Mouse (Mus musculus) liver, adult 2 months (tissue): ENCODE measurements around the gene Dhx57. TPM values are rescaled to one million over a fixed set of nuclear protein-coding genes. Genes with fewer than 3 reads are reported as not detected.

ENCODE experiments used
- DNase-seq: peaks from one replicate; pipeline ENCODE4 v3.0.0-alpha.2; 2011; ENCODE audit warnings: low read depth, low spot score; ENCODE audit errors: extremely low read depth
- H3K27ac ChIP-seq: fragments of 200-500 bp; replicated peaks from 2 replicates; pipeline ENCODE4 v1.5.1; 2012; ENCODE audit warnings: low read depth, mild to moderate bottlenecking, control low read depth, inconsistent platforms, low read length; ENCODE audit not compliant: insufficient read depth
- H3K27me3 ChIP-seq: fragments of 200-500 bp; 2 replicates; pipeline ENCODE4 v1.6.1; 2012; ENCODE audit warnings: mild to moderate bottlenecking, moderate library complexity, low read length, inconsistent platforms; ENCODE audit not compliant: control insufficient read depth, insufficient read depth
- H3K36me3 ChIP-seq: fragments of 200-500 bp; 2 replicates; pipeline ENCODE4 v1.6.1; 2012; ENCODE audit warnings: low read length, inconsistent platforms; ENCODE audit not compliant: control insufficient read depth, insufficient read depth
- H3K4me1 ChIP-seq: fragments of 200-500 bp; 2 replicates; pipeline ENCODE4 v1.6.1; 2011; ENCODE audit warnings: low read length; ENCODE audit not compliant: control insufficient read depth, insufficient read depth
- H3K4me3 ChIP-seq: fragments of 200-500 bp; 2 replicates; pipeline ENCODE4 v1.5.1; 2011; ENCODE audit warnings: low read depth, mild to moderate bottlenecking, control low read depth, low read length, moderate library complexity; ENCODE audit not compliant: insufficient read depth
- H3K79me2 ChIP-seq: fragments of 200-500 bp; 2 replicates; pipeline ENCODE4 v1.6.1; 2012; ENCODE audit warnings: inconsistent platforms, mild to moderate bottlenecking, low read length, moderate library complexity; ENCODE audit not compliant: control insufficient read depth, insufficient read depth
- H3K9ac ChIP-seq: fragments of 200-500 bp; 2 replicates; pipeline ENCODE4 v1.6.1; 2012; ENCODE audit warnings: low read depth, mild to moderate bottlenecking, control low read depth, inconsistent platforms, low read length
- CTCF ChIP-seq: fragments of 200-500 bp; IDR thresholded peaks from 2 replicates; pipeline ENCODE4 v1.5.1; 2011; ENCODE audit warnings: low read depth, low read length, control low read depth
- POLR2A ChIP-seq: fragments of 200-500 bp; IDR thresholded peaks from 2 replicates; pipeline ENCODE4 v1.6.1; 2011; ENCODE audit warnings: low read length, control low read depth; ENCODE audit not compliant: insufficient read depth; ENCODE audit errors: extremely low read depth
- WGBS: fragments of 180-500 bp; shearing (Covaris S2); methylation state at CpG from one replicate; pipeline ENCODE4 v1.1.7; 2018; 5-methylcytosine and 5-hydroxymethylcytosine counted together
- polyA plus RNA-seq: library from polyadenylated mRNA; depleted of rRNA; stranded (reverse); fragments of >200 nt; gene quantifications from 2 replicates; pipeline ENCODE4 v1.2.3, GENCODE M21; 2012
- total RNA-seq: library from RNA; depleted of rRNA; stranded (reverse); fragments of >200 nt; gene quantifications from 2 replicates; pipeline ENCODE4 v1.2.3, GENCODE M21; 2014

Dhx57 gene
- total and polyA plus RNA-seq, 2 experiments, result 3.7 to 9.3 TPM

DNA sequence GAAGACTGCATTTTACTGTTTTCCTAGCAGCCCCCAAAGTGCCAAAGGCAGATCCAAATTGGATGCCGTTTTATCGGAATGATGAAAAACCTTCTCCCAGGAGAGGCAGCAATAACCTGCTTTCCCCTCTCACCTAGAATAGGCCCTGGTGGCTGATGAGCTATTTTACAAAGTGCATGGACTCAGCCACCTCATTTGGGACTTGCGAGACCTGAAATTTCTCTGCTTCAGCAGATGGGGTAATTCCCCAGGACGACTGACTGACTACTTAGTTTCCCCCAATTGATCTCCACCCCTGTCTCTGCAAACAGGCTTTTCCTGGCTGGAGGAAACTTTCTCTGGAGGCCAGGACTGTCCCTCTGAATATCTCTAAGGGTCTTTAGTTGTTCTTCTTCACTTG is 32.7 kb upstream of the Dhx57 start:
- Histone ChIP-seq H3K9ac (no peak overlapping the region), H3K27me3 (no peaks in the 10 kb centered on the region), H3K36me3 (no peaks in the 10 kb centered on the region), H3K4me3 (no peak overlapping the region), H3K79me2 (no peaks in the 10 kb centered on the region), H3K27ac (no peak overlapping the region), H3K4me1 (peaks cover 12% of the 10 kb centered on the region)
- DNase-seq, result no peak
- TF ChIP-seq POLR2A, result no peak
- TF ChIP-seq CTCF, result no peak
- WGBS, result 83% methylated on average over 4 of the region's 4 CpGs

GRCm38 (mm10) chr17:80322228-80322627 is 32.0 kb upstream of the Dhx57 start:
- TF ChIP-seq POLR2A (no peak), CTCF (no peak)
- Histone ChIP-seq H3K36me3 (no peaks in the 10 kb centered on the region), H3K4me1 (peaks cover 12% of the 10 kb centered on the region), H3K4me3 (no peak overlapping the region), H3K27ac (no peak overlapping the region), H3K79me2 (no peaks in the 10 kb centered on the region), H3K27me3 (no peaks in the 10 kb centered on the region), H3K9ac (no peak overlapping the region)
- WGBS, result 87% methylated on average over 6 of the region's 6 CpGs
- no peak for DNase-seq

- Histone ChIP-seq H3K36me3 (no peaks in the 10 kb centered on the region), H3K4me1 (no peaks in the 10 kb centered on the region), H3K27me3 (no peaks in the 10 kb centered on the region), H3K79me2 (no peaks in the 10 kb centered on the region), H3K4me3 (no peak overlapping the region), H3K27ac (no peak overlapping the region), H3K9ac (no peak overlapping the region)
- WGBS, result 83% methylated on average over 4 of the region's 4 CpGs
- DNase-seq, result no peak
- TF ChIP-seq CTCF (no peak), POLR2A (no peak)
Observed at GRCm38 (mm10) chr17:80312405-80312804, 22.1 kb upstream of the Dhx57 start.

DNA sequence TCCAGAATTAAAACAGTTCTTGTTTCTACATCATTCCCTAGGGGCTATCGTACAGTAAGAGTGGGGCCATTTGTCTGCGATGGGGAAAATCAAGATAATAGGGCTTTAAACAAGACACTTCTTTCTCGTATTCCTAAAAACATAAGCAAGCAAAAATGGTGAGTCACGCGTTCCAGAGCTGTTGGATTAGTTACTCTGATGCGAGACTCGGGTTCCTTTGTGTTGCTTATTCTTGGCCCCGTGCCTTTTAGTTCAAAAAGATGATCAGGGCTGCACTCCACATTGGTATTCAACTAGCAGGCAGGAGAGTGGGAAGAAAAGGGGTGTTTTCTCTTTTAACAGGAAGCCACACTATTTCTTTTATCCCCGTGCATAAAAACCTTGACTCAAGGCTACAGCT is 21.5 kb upstream of the Dhx57 start:
- H3K4me3 ChIP-seq, result no peak overlapping the region
- WGBS, result 88% methylated on average over 9 of the region's 9 CpGs

DNA sequence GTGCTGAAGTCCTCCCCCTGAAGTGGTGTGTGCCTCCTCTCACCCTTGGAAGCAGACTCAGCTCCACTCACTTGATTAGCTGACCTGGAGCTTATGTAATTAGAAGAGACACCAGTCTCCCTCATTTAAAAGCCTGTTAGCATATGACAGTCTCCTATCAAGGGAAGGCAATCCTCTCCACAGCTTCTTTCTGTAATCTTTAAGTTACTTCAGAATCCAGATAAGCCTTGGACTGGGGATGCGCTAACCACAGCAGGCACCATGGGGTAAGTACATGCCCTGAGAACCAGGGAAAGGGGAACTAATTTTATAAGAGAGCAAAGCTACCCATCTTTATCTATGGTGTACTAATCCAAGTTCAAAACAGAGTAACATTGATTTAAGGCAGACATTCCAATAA is 17.0 kb upstream of the Dhx57 start, which contains the start of gene Arhgef33:
Gene Arhgef33, plus strand, starts transcription at position 157 of the 400 bp plus-strand sequence.
- no peaks in the 10 kb centered on the region for H3K4me1 ChIP-seq
- H3K36me3 ChIP-seq, result no peaks in the 10 kb centered on the region
- TF ChIP-seq CTCF (no peak), POLR2A (no peak)
- no peaks in the 10 kb centered on the region for H3K79me2 ChIP-seq
- 100% methylated on average over 1 of the region's 1 CpGs for WGBS
- H3K9ac ChIP-seq, result no peak within 1 kb of the TSS
- DNase-seq, result no peak
- H3K4me3 ChIP-seq, result no peak within 1 kb of the TSS
- no peaks in the 10 kb centered on the region for H3K27me3 ChIP-seq
- H3K27ac ChIP-seq, result no peak within 1 kb of the TSS

More for the DNA sequence above, 21.5 kb upstream of the Dhx57 start:
- no peaks in the 10 kb centered on the region for H3K36me3 ChIP-seq
- H3K27ac ChIP-seq, result no peak overlapping the region
- TF ChIP-seq POLR2A (no peak), CTCF (no peak)
- no peaks in the 10 kb centered on the region for H3K27me3 ChIP-seq
- H3K4me1 ChIP-seq, result no peaks in the 10 kb centered on the region
- DNase-seq, result no peak
- no peaks in the 10 kb centered on the region for H3K79me2 ChIP-seq
- no peak overlapping the region for H3K9ac ChIP-seq

GRCm38 (mm10) chr17:80298844-80299243 is 8.6 kb upstream of the Dhx57 start:
- no peak for DNase-seq
- H3K9ac ChIP-seq, result no peak overlapping the region
- TF ChIP-seq POLR2A (no peak), CTCF (no peak)
- no peak overlapping the region for H3K27ac ChIP-seq
- H3K79me2 ChIP-seq, result no peaks in the 10 kb centered on the region
- no peaks in the 10 kb centered on the region for H3K36me3 ChIP-seq
- no peaks in the 10 kb centered on the region for H3K27me3 ChIP-seq
- WGBS, result 89% methylated on average over 5 of the region's 5 CpGs
- H3K4me1 ChIP-seq, result no peaks in the 10 kb centered on the region
- no peak overlapping the region for H3K4me3 ChIP-seq
